Mouse (Mus musculus) liver, embryonic 14.5 days (tissue): ENCODE results near the gene Stx5a. TPM values are rescaled to one million over a fixed set of nuclear protein-coding genes. Genes with fewer than 3 reads are reported as not detected.

Experiments used
- ATAC-seq: fragments of 200-750 bp; cut with Nextera tagmentation; 2 replicates; pipeline ENCODE4 v1.8.0; 2017; ENCODE audit warnings: moderate number of reproducible peaks, mild to moderate bottlenecking, moderate library complexity; ENCODE audit not compliant: insufficient read depth
- DNase-seq, 3 experiments: peaks; one replicate each; pipeline ENCODE4 v3.0.0-alpha.2; 2012 to 2013; ENCODE audit warnings: low read depth in 3 of 3, low spot score in 3 of 3
- H3K27ac ChIP-seq: fragments of 300-500 bp; sonication (generic); 2 replicates; pipeline ENCODE4 v1.5.1; 2014; ENCODE audit warnings: moderate library complexity, mild to moderate bottlenecking, control low read depth, inconsistent platforms
- H3K27me3 ChIP-seq: fragments of 300-500 bp; sonication (generic); 2 replicates; pipeline ENCODE4 v1.6.1; 2014; ENCODE audit warnings: mild to moderate bottlenecking, low read length, moderate library complexity; ENCODE audit not compliant: control insufficient read depth, insufficient read depth
- H3K36me3 ChIP-seq: fragments of 300-500 bp; sonication (generic); replicated peaks from 2 replicates; pipeline ENCODE4 v1.6.1; 2014; ENCODE audit warnings: low read depth; ENCODE audit not compliant: control insufficient read depth, insufficient read depth
- H3K4me1 ChIP-seq, 2 experiments: fragments of 200-500 bp in 1 of 2; fragments of 300-500 bp in 1 of 2; sonication (generic) in 1 of 2; replicated peaks; 2 replicates each; pipeline ENCODE4 v1.6.1; 2012 to 2014; ENCODE audit warnings: antibody characterized with exemption in 1 of 2, inconsistent platforms in 1 of 2, low read length in 1 of 2; ENCODE audit not compliant: control insufficient read depth in 2 of 2, insufficient read depth in 2 of 2
- H3K4me2 ChIP-seq: fragments of 300-500 bp; sonication (generic); 2 replicates; pipeline ENCODE4 v1.6.1; 2014; ENCODE audit warnings: low read depth, mild to moderate bottlenecking, control low read depth, moderate library complexity
- H3K4me3 ChIP-seq, 2 experiments: fragments of 200-500 bp in 1 of 2; fragments of 300-500 bp in 1 of 2; sonication (generic) in 1 of 2; 2 replicates each; pipeline ENCODE4 v1.5.1; 2012 to 2014; ENCODE audit warnings: low read depth in 2 of 2, low read length in 2 of 2, mild to moderate bottlenecking in 2 of 2, control low read depth in 1 of 2, inconsistent platforms in 1 of 2, moderate library complexity in 1 of 2; ENCODE audit not compliant: insufficient read depth in 1 of 2
- H3K9ac ChIP-seq: fragments of 300-500 bp; sonication (generic); replicated peaks from 2 replicates; pipeline ENCODE4 v1.6.1; 2014; ENCODE audit warnings: mild to moderate bottlenecking, control low read depth, moderate library complexity
- H3K9me3 ChIP-seq: fragments of 300-500 bp; sonication (generic); 2 replicates; pipeline ENCODE4 v1.6.1; 2016; ENCODE audit warnings: low read length, mixed read lengths; ENCODE audit not compliant: control insufficient read depth
- CTCF ChIP-seq: IDR thresholded peaks from 2 replicates; pipeline ENCODE4 v1.5.1; 2016; ENCODE audit warnings: antibody characterized with exemption, low read depth, control low read depth
- EP300 ChIP-seq: IDR thresholded peaks from 2 replicates; pipeline ENCODE4 v1.6.1; 2016; ENCODE audit warnings: antibody characterized with exemption, low read depth
- WGBS: fragments of 180-500 bp; shearing (Covaris S2); extraction: QIAGEN DNeasy Blood & Tissue Kit; methylation state at CpG from one replicate; pipeline ENCODE4 v1.1.7; 2014; ENCODE audit not compliant: insufficient replicate concordance; 5-methylcytosine and 5-hydroxymethylcytosine counted together
- polyA plus RNA-seq, 2 experiments: library from polyadenylated mRNA; depleted of rRNA in 1 of 2; stranded (reverse) in 1 of 2; unstranded in 1 of 2; fragments of >200 nt; fragmentation: Nextera tagmentation in 1 of 2; extraction: Ambion mirVana in 1 of 2; gene quantifications; 2 replicates each; pipeline versions ENCODE4 v1.2.1 to v1.2.3; 2012 to 2014

The Stx5a gene
- polyA plus RNA-seq, 2 experiments: 32.0 to 36.9 TPM

DNA sequence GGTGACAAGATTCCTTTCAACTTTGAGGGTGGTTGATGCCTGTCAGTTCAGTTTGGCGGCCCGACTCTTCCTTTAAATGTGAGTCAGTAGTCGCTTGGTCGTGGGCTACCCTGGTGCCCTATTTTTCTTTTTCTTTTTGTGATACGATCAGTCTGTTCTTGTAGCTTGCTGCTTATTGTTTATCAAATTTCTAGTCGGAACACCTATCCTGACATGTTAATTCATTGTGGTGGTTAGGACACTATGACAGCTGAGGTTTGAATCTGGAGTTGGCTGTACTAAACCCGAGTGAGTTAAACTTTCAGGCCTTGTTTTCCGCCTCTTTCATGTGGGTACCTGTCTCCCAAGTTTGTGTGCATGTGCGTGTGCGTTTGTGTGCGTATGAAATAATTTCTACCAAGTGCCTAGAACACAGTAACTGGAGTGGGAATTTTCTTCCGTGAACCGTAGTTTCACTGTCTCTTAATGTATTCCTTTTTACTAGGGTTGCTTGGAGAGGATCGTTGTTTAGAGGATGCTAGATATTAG, 16.3 kb downstream of the Stx5a start:
- H3K9me3 ChIP-seq: no peaks in the 10 kb centered on the region
- peak overlapping the region; percentile 95 for H3K4me2 ChIP-seq
- peak overlapping the region; percentile 86 for H3K27ac ChIP-seq
- no peak for ATAC-seq
- peaks cover 22% of the 10 kb centered on the region for H3K36me3 ChIP-seq
- peaks cover 14 to 18% of the 10 kb centered on the region in 2 experiments for H3K4me1 ChIP-seq
- H3K4me3 ChIP-seq: peak overlapping the region; percentile 92
- H3K27me3 ChIP-seq: no peaks in the 10 kb centered on the region
- H3K9ac ChIP-seq: peak overlapping the region; percentile 97
- TF ChIP-seq EP300 (no peak), CTCF (no peak)
- DNase-seq: no peak
- 3% methylated on average over 14 of the region's 14 CpGs for WGBS

DNA sequence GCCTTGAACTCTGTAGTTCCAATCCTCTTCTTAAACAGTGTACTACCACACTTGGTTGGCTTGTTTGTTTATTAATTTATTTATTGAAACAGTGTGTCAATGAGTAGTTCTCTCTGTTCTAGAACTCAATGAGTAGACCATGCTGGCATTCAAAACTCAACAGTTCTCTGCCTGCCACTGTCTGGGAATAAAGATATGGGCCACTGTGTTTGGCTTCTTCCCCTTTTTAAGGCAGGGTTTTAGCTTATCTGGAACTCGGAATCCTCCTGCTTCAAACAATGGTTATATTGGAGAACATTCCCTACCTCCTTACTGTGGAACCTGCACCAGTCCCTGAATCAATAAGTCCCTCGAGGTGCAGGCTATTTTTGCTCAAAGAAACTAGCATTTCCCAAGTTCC, 17.7 kb downstream of the Stx5a start:
- H3K36me3 ChIP-seq: peaks cover 27% of the 10 kb centered on the region
- no peaks in the 10 kb centered on the region for H3K27me3 ChIP-seq
- H3K4me3 ChIP-seq: peak overlapping the region in 1 of 2 experiments; percentile 92; a peak in 2 of 4 replicates
- H3K27ac ChIP-seq: peak overlapping the region; percentile 27
- H3K4me2 ChIP-seq: peak overlapping the region; percentile 95
- DNase-seq (no peak), ATAC-seq (no peak)
- TF ChIP-seq EP300 (no peak), CTCF (no peak)
- peak overlapping the region; percentile 97 for H3K9ac ChIP-seq
- H3K9me3 ChIP-seq: no peaks in the 10 kb centered on the region
- 26% methylated on average over 2 of the region's 2 CpGs for WGBS
- peaks cover 14 to 18% of the 10 kb centered on the region in 2 experiments for H3K4me1 ChIP-seq

DNA sequence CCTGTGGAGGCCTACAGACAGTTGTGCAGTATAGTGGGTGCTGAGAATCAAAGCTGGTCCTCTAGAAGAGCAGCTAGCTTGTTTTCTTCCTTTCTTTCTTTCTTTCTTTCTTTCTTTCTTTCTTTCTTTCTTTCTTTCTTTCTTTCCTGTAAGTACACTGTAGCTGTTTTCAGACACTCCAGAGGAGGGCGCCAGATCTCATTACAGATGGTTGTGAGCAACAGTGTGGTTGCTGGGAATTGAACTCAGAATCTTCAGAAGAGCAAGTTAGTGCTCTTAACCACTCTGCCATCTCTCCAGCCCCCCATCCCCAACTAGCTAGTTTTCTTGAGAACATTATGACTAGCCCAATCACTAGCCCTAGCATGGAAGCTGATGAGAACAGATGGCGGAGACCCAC, 19.5 kb downstream of the Stx5a start:
- Histone ChIP-seq H3K4me3 (no peak overlapping the region), H3K9me3 (no peaks in the 10 kb centered on the region; the same call in 1 of the 2 replicates), H3K4me1 (peaks cover 13 to 15% of the 10 kb centered on the region in 2 experiments), H3K27me3 (no peaks in the 10 kb centered on the region), H3K27ac (no peak overlapping the region), H3K4me2 (no peak overlapping the region), H3K9ac (no peak overlapping the region), H3K36me3 (peaks cover 36% of the 10 kb centered on the region)
- WGBS: 77% methylated on average over 2 of the region's 2 CpGs
- TF ChIP-seq CTCF (peak; percentile 32; the same call in 1 of the 2 replicates), EP300 (no peak)
- ATAC-seq (no peak), DNase-seq (no peak)

DNA sequence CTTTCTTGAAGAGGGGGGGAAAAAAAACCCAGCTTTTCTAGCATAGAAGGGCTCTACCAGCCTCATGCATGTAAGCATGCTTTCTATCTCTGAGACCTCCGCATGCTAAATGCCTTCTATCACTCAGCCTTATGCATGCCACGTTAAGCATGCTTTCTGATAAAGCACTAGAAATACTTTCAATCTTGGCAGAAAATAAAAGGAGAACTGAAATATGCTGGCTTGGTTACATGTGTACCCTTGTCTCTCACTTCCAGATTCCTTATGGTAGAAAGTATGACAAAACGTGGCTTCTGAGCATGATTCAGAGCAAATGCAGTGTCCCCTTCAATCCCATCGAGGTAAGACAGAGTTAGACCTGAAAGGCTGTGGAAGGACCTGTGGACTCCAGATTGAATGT, 22.1 kb downstream of the Stx5a start:
- H3K36me3 ChIP-seq: peaks cover 62% of the 10 kb centered on the region
- 82% methylated on average over 4 of the region's 4 CpGs for WGBS
- no peak overlapping the region for H3K9ac ChIP-seq
- no peak overlapping the region for H3K27ac ChIP-seq
- DNase-seq (no peak), ATAC-seq (no peak)
- H3K4me3 ChIP-seq: no peak overlapping the region
- no peak for TF ChIP-seq EP300
- no peak for TF ChIP-seq CTCF
- H3K4me2 ChIP-seq: no peak overlapping the region
- H3K4me1 ChIP-seq: peaks cover 7 to 8% of the 10 kb centered on the region in 2 experiments
- no peaks in the 10 kb centered on the region for H3K27me3 ChIP-seq
- no peaks in the 10 kb centered on the region; the same call in 1 of the 2 replicates for H3K9me3 ChIP-seq

DNA sequence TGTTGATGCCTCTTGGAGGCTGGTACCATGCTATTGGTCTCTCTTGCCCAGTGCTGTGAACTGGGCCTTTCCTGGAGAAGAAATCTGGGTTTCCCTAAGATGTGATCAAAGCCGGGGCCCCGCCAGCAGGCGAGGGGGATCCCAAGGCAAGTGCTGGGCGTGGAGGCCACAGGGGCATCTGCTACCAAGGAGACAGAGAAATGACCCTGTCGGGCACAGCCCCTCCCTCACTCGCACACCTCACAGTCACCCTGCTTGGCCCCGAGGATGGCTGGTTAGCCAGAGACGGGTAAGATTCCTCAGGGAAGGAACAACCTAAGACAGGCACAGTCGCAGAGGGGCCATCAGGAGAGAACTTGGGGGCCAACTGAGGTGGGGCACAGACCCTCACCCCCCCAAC, 24.3 kb downstream of the Stx5a start:
- H3K9me3 ChIP-seq: no peaks in the 10 kb centered on the region; the same call in 1 of the 2 replicates
- TF ChIP-seq CTCF (no peak), EP300 (no peak)
- no peak overlapping the region for H3K9ac ChIP-seq
- H3K27me3 ChIP-seq: no peaks in the 10 kb centered on the region
- H3K4me1 ChIP-seq: peaks cover 4 to 5% of the 10 kb centered on the region in 2 experiments; a peak in 3 of 4 replicates
- H3K4me2 ChIP-seq: no peak overlapping the region
- no peak overlapping the region for H3K4me3 ChIP-seq
- peaks cover 84% of the 10 kb centered on the region for H3K36me3 ChIP-seq
- 85% methylated on average over 9 of the region's 9 CpGs for WGBS
- H3K27ac ChIP-seq: no peak overlapping the region
- DNase-seq: no peak
- no peak for ATAC-seq
